Mouse (Mus musculus) liver, postnatal 0 days (tissue): ENCODE measurements around the gene Taar9.
"Not testable (repeated sequence)": the region's sequence is repeated elsewhere in the genome, so short reads cannot be mapped to it uniquely, and the experiment has no call there.

Source experiments
- CTCF ChIP-seq: sonication (generic); IDR thresholded peaks from 2 replicates; pipeline ENCODE4 v1.5.1; 2016; ENCODE audit warnings: antibody characterized with exemption, low read depth
- EP300 ChIP-seq: IDR thresholded peaks from 2 replicates; pipeline ENCODE4 v1.6.1; 2016; ENCODE audit warnings: antibody characterized with exemption, low read depth, mild to moderate bottlenecking

DNA sequence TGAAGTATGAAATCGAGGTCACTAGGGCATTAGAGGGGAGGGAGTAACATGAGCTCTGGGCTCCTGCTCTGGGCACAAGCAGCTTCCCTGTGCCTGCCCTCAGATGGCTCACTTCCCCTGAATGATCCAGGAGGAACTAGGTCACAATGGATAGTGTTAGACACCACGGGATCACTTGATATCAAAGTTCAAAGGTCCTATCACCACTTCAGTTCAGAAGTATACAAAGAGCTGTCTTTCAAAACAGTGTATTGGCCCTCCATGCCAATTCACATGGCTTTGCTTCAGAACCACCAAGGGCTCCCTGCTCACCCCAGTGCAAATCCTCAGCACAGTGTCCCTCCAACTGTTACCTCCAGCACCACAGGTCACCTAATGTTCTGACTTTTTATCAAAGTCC is 34.6 kb downstream of the Taar9 start:
- not testable (repeated sequence) for TF ChIP-seq CTCF, EP300
